Mouse (Mus musculus): ENCODE measurements around the gene Gm10337. TPM values are rescaled to one million over a fixed set of nuclear protein-coding genes. Genes with fewer than 3 reads are reported as not detected.

Gm10337 gene
- total RNA-seq, 2 experiments from 2014 or later = not detected

GRCm38 (mm10) chr15:102544801-102545200 is 41.3 kb downstream of the Gm10337 start:
- no peak for DNase-seq
- intact Hi-C loops (cut with DNase I) = no loop called here

GRCm38 (mm10) chr15:102546246-102546645 is 42.7 kb downstream of the Gm10337 start:
- DNase-seq = no peak
- intact Hi-C loops (cut with DNase I) = no loop called here

- intact Hi-C loops (cut with DNase I) = no loop called here
- DNase-seq = peak; percentile 54 to 64
Measured at GRCm38 (mm10) chr15:102546677-102547427, 43.3 kb downstream of the Gm10337 start.

GRCm38 (mm10) chr15:102547478-102547877 is 44.0 kb downstream of the Gm10337 start:
- intact Hi-C loops (cut with DNase I) = no loop called here

GRCm38 (mm10) chr15:102552599-102552998 is 49.1 kb downstream of the Gm10337 start:
- DNase-seq = no peak
- intact Hi-C loops (cut with DNase I) = no loop called here

More at GRCm38 (mm10) chr15:102547478-102547877, 44.0 kb downstream of the Gm10337 start:
- DNase-seq = peak; percentile 21 to 43

Other genes starting within 250 kb of the Gm10337 start
- 10 to 100 TPM; 20.0 to 21.9 TPM for gene Rarg, start 246.2 kb upstream of the Gm10337 start, total RNA-seq (2021)
- not detected for gene Gm9918, start 233.2 kb upstream of the Gm10337 start, total RNA-seq (2021)
- 10 to 100 TPM; 18.1 to 19.4 TPM for gene Mfsd5, start 224.3 kb upstream of the Gm10337 start, total RNA-seq (2021)
- 1 to 10 TPM; 1.0 to 2.1 TPM for gene Espl1, start 207.5 kb upstream of the Gm10337 start, total RNA-seq (2021)
- gene Pfdn5, start 177.6 kb upstream of the Gm10337 start, total RNA-seq (2021) = 100 to 1,000 TPM; 308 to 311 TPM
- gene Myg1, start 172.0 kb upstream of the Gm10337 start, total RNA-seq (2021) = 10 to 100 TPM; 17.7 to 22.7 TPM
- gene Aaas, start 153.0 kb upstream of the Gm10337 start, total RNA-seq (2021) = 10 to 100 TPM; 12.5 to 12.8 TPM
- not detected for gene Sp7, start 136.5 kb upstream of the Gm10337 start, total RNA-seq (2021)
- 10 to 100 TPM; 45.7 to 49.1 TPM for gene Sp1, start 97.6 kb upstream of the Gm10337 start, total RNA-seq (2021)
- gene Amhr2, start 58.4 kb upstream of the Gm10337 start, total RNA-seq (2021) = under 1 TPM; 0.16 to 0.78 TPM
- gene Prr13, start 44.7 kb upstream of the Gm10337 start, total RNA-seq (2021) = 10 to 100 TPM; 19.4 to 26.1 TPM
- 100 to 1,000 TPM; 482 to 500 TPM for gene Pcbp2, start 33.2 kb upstream of the Gm10337 start, total RNA-seq (2021)
- gene Map3k12, start 13.3 kb downstream of the Gm10337 start, total RNA-seq (2021) = 1 to 10 TPM; 3.5 to 3.6 TPM
- gene Tarbp2, start 14.5 kb downstream of the Gm10337 start, total RNA-seq (2021) = 10 to 100 TPM; 45.5 to 48.2 TPM
- 1 to 10 TPM in 1 of 2 experiments, under 1 TPM in 1; 0.89 to 1.4 TPM for gene Npff, start 21.2 kb downstream of the Gm10337 start, total RNA-seq (2021)
- 1 to 10 TPM in 1 of 2 experiments, under 1 TPM in 1; 0.94 to 1.1 TPM for gene Gm28047, start 121.3 kb downstream of the Gm10337 start, total RNA-seq (2021)
- 10 to 100 TPM; 52.3 to 56.5 TPM for gene Atf7, start 121.7 kb downstream of the Gm10337 start, total RNA-seq (2021)
- 10 to 100 TPM; 42.5 to 46.1 TPM for gene Atp5g2, start 168.6 kb downstream of the Gm10337 start, total RNA-seq (2021)
- gene Calcoco1, start 218.5 kb downstream of the Gm10337 start, total RNA-seq (2021) = 100 to 1,000 TPM; 111 to 137 TPM